In genomic region chr14:104827404-104827803, GRCm38 (mm10) we compare ENCODE assay signal across 11 mouse cellular contexts.
"Had no signal": no experiment of that assay in that cellular context is flagged by ENCODE, and none has a peak within 500 bp of the region (broad histone marks: within the 10 kb centered on the region; RNA-seq: fewer than 3 reads in every experiment).

No protein-coding gene starts in this region.

- H3K9me3 ChIP-seq: limb, embryonic 15.5 days; liver, embryonic 12.5 days; midbrain, embryonic 10.5 days had no signal

- DNase-seq: kidney, postnatal 25 days; lung, embryonic 14.5 days; lung, postnatal 10 days; lung, postnatal 4 days; thymus, postnatal 4 days had no signal

- H3K4me1 ChIP-seq: limb, embryonic 15.5 days; liver, embryonic 12.5 days; midbrain, embryonic 10.5 days had no signal

- ATAC-seq: liver, embryonic 12.5 days; midbrain, embryonic 16.5 days had no signal

- H3K4me3 ChIP-seq: left cerebral cortex, adult 2 months; limb, embryonic 15.5 days; liver, embryonic 12.5 days; midbrain, embryonic 10.5 days had no signal

- H3K27me3 ChIP-seq: limb, embryonic 15.5 days; liver, embryonic 12.5 days had no signal

- H3K4me2 ChIP-seq: limb, embryonic 15.5 days; liver, embryonic 12.5 days; lung, embryonic 14.5 days had no signal

- H3K9ac ChIP-seq: limb, embryonic 15.5 days; liver, embryonic 12.5 days; lung, embryonic 14.5 days had no signal

- H3K36me3 ChIP-seq: limb, embryonic 15.5 days; liver, embryonic 12.5 days; midbrain, embryonic 10.5 days had no signal

- H3K27ac ChIP-seq: left cerebral cortex, adult 2 months; limb, embryonic 15.5 days; liver, embryonic 12.5 days; midbrain, embryonic 10.5 days; stomach, postnatal 0 days had no signal
